Mouse (Mus musculus) thymus, adult 2 months (tissue): ENCODE data around the gene Gm5460. TPM values are rescaled to one million over a fixed set of nuclear protein-coding genes. Genes with fewer than 3 reads are reported as not detected.

Experiments used
- DNase-seq: peaks from one replicate; pipeline ENCODE4 v3.0.0; 2021
- H3K27ac ChIP-seq: fragments of 200-500 bp; 2 replicates; pipeline ENCODE4 v1.5.1; 2012; ENCODE audit warnings: low read length, control low read depth; ENCODE audit not compliant: control insufficient read depth, insufficient read depth
- H3K27me3 ChIP-seq: fragments of 200-500 bp; 2 replicates; pipeline ENCODE4 v1.6.1; 2012; ENCODE audit warnings: mild to moderate bottlenecking, low read length, moderate library complexity, mixed read lengths; ENCODE audit not compliant: control insufficient read depth, insufficient read depth
- H3K36me3 ChIP-seq: fragments of 200-500 bp; 2 replicates; pipeline ENCODE4 v1.6.1; 2012; ENCODE audit warnings: mild to moderate bottlenecking, low read length, moderate library complexity; ENCODE audit not compliant: control insufficient read depth, insufficient read depth
- H3K4me1 ChIP-seq: fragments of 200-500 bp; replicated peaks from 2 replicates; pipeline ENCODE4 v1.6.1; 2012; ENCODE audit warnings: low read length; ENCODE audit not compliant: control insufficient read depth, insufficient read depth
- H3K4me3 ChIP-seq: fragments of 200-500 bp; 2 replicates; pipeline ENCODE4 v1.5.1; 2012; ENCODE audit warnings: mild to moderate bottlenecking, low read length, control low read depth, moderate library complexity; ENCODE audit not compliant: control insufficient read depth, insufficient read depth
- CTCF ChIP-seq: fragments of 200-500 bp; IDR thresholded peaks from 2 replicates; pipeline ENCODE4 v1.5.1; 2012; ENCODE audit warnings: mild to moderate bottlenecking, control low read depth, low read length, moderate library complexity, borderline replicate concordance; ENCODE audit not compliant: control insufficient read depth, poor library complexity, insufficient read depth; ENCODE audit errors: extremely low read depth
- POLR2A ChIP-seq: fragments of 200-500 bp; IDR thresholded peaks from 2 replicates; pipeline ENCODE4 v1.6.1; 2012; ENCODE audit warnings: mild to moderate bottlenecking, low read length, control low read depth, moderate library complexity; ENCODE audit not compliant: control insufficient read depth, poor library complexity, insufficient read depth; ENCODE audit errors: extremely low read depth
- WGBS: fragments of 180-500 bp; shearing (Covaris S2); methylation state at CpG from one replicate; pipeline ENCODE4 v1.1.7; 2018; 5-methylcytosine and 5-hydroxymethylcytosine counted together
- polyA plus RNA-seq: library from polyadenylated mRNA; depleted of rRNA; stranded (reverse); fragments of >200 nt; gene quantifications from 2 replicates; pipeline ENCODE4 v1.2.3, GENCODE M21; 2012; rRNA removed

The Gm5460 gene
- polyA plus RNA-seq: 0.07 TPM in 1 of 2 replicates, not detected in the other

DNA sequence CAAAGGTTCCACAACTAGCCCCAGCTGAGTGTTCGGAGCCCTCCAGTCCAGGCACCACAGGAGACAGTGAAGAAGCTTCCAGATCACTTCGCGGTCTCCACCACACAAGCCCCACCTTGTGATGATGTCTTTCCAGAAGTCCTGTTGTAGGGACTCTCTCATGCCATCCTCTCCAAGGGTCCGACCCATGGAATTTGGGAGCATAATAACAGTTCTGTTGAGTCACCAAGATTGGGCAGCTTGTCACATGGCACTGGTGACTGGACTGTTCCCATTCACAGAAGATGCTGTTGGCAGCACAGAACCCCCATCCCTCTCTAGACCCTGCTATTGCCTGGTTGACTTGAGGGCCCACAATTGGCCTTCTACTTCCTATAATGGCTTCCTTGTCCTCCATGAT, at the start of gene Gm5460:
Gene Gm5460 (plus strand): TSS at position 378 of the 400 bp plus-strand sequence.
- no peak for DNase-seq
- H3K36me3 ChIP-seq: no peaks in the 10 kb centered on the region
- no peak within 1 kb of the TSS for H3K27ac ChIP-seq
- TF ChIP-seq POLR2A (no peak), CTCF (no peak)
- 96% methylated on average over 4 of the region's 4 CpGs for WGBS
- no peak within 1 kb of the TSS for H3K4me3 ChIP-seq
- H3K27me3 ChIP-seq: no peaks in the 10 kb centered on the region
- no peaks in the 10 kb centered on the region for H3K4me1 ChIP-seq

DNA sequence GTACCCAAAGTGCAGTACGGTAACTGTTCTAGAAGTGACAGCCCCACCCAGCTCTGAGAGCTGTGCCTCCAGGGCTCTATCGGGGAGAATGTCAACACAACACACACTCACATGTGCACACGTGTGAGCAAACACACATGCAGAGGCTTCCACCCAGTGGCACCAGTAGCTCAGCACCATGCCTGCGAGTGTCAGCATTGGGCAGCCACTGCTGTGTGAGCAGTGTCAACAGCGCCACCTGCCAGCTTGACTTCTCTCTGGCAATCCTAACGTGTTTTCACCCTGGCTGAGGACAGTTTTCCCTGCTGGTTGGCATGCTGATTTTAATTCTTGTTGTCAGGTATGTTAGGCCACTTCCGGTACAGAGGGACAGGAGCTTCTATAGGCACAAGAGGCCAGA, 43.9 kb upstream of the Gm5460 start:
- DNase-seq: no peak
- 54% methylated on average over 7 of the region's 7 CpGs for WGBS
- H3K36me3 ChIP-seq: no peaks in the 10 kb centered on the region
- TF ChIP-seq POLR2A: no peak
- TF ChIP-seq CTCF: no peak
- H3K4me1 ChIP-seq: no peaks in the 10 kb centered on the region
- H3K27ac ChIP-seq: no peak overlapping the region
- H3K27me3 ChIP-seq: no peaks in the 10 kb centered on the region
- H3K4me3 ChIP-seq: no peak overlapping the region

DNA sequence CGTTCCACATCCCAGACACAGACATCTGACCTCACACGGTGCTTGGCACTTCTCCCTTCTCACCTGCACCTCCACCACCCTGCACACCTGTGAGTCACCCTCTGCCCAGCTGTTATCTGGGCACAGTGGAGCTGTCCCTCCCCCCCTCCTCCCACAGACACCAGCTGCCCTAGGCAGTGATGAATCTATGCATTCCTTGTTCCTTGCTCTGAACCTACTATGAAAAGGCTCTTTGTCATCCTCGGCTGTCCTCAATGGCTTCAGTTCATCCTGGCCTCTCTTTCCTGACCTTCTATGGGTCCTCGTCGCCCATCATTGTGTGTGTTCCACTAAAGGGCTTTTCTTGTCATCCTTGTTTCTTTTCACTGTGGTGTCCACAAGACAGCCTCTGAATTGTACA, 41.8 kb upstream of the Gm5460 start:
- H3K27ac ChIP-seq: no peak overlapping the region
- no peak overlapping the region for H3K4me3 ChIP-seq
- no peaks in the 10 kb centered on the region for H3K4me1 ChIP-seq
- no peaks in the 10 kb centered on the region for H3K36me3 ChIP-seq
- 85% methylated on average over 5 of the region's 5 CpGs for WGBS
- TF ChIP-seq CTCF: no peak
- no peak for TF ChIP-seq POLR2A
- no peak for DNase-seq
- H3K27me3 ChIP-seq: no peaks in the 10 kb centered on the region

DNA sequence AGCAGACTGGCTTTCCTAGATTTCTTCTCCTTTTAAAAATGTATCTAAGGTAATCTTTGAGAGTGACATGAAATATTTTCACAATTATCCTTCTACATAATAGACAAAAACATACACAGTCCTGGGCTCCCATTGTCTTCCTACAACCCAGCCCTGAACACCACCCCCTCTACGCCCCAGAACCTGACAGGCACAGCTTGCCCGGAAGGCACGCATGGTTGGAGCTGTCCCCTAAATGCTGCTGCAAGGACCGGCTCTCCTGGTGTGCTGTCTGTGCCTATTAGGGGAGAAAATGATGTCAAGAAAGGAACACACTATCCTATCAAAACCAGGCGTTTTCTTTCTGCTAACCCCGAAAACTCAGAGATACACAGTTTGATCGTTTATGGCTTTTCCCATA, 38.8 kb upstream of the Gm5460 start:
- TF ChIP-seq CTCF (no peak), POLR2A (no peak)
- no peak overlapping the region for H3K4me3 ChIP-seq
- H3K4me1 ChIP-seq: no peaks in the 10 kb centered on the region
- no peak overlapping the region for H3K27ac ChIP-seq
- 54% methylated on average over 7 of the region's 7 CpGs for WGBS
- no peaks in the 10 kb centered on the region for H3K36me3 ChIP-seq
- H3K27me3 ChIP-seq: no peaks in the 10 kb centered on the region
- no peak for DNase-seq

DNA sequence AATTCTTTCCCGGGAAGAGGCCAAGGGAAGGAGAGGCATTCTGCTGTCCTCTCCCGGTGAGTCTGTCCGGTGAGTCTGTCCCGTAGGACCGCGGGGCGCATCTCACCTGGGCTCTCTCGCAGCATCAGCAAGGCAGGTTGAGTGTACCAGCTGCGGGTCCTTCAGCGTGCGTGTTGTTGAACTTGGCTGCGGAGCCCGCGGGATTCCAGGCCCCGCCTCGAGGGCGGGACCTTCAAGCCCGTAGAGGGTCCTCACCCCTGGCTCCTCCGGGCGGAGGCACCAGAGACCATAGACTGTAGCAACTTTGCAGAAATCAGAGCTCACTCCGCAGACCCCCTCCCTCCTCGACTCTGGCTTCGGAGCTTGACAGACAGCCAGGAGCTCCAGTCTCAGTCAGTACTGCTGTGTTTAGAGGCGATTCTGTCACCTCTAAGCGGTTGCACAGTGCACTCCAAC, 37.9 kb upstream of the Gm5460 start, which contains the start of gene Zfp488:
Gene Zfp488 (minus strand): TSS at position 161 of the 456 bp plus-strand sequence.
- no peak for DNase-seq
- 17% methylated on average over 25 of the region's 25 CpGs for WGBS
- TF ChIP-seq POLR2A: no peak
- TF ChIP-seq CTCF: no peak
- no peak within 1 kb of the TSS for H3K4me3 ChIP-seq
- no peak within 1 kb of the TSS for H3K27ac ChIP-seq
- no peaks in the 10 kb centered on the region for H3K36me3 ChIP-seq
- no peaks in the 10 kb centered on the region for H3K4me1 ChIP-seq
- H3K27me3 ChIP-seq: no peaks in the 10 kb centered on the region

DNA sequence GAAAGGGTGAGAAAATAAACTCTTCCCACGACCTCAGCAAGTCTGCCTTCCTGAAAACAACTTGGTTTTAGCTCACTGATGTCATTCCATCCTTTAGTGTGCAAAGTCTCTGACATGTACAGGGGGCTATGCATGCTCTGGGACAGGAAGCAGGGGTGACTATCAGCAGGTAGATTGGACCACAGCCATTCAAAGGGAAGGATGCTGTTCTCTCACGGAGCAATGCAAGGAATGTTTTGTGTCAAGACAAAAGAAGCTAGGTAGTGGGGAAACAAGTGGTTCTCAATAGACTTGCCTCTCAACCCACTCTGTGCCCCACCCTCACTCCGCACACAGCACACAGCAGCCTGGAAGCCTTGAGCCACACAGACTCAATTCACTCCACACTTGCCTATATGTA, 27.4 kb upstream of the Gm5460 start:
- H3K36me3 ChIP-seq: no peaks in the 10 kb centered on the region
- H3K4me3 ChIP-seq: no peak overlapping the region
- 59% methylated on average over 3 of the region's 3 CpGs for WGBS
- TF ChIP-seq CTCF: no peak
- no peak for TF ChIP-seq POLR2A
- no peak overlapping the region for H3K27ac ChIP-seq
- H3K27me3 ChIP-seq: no peaks in the 10 kb centered on the region
- no peak for DNase-seq
- H3K4me1 ChIP-seq: no peaks in the 10 kb centered on the region; the same call in 1 of the 2 replicates

DNA sequence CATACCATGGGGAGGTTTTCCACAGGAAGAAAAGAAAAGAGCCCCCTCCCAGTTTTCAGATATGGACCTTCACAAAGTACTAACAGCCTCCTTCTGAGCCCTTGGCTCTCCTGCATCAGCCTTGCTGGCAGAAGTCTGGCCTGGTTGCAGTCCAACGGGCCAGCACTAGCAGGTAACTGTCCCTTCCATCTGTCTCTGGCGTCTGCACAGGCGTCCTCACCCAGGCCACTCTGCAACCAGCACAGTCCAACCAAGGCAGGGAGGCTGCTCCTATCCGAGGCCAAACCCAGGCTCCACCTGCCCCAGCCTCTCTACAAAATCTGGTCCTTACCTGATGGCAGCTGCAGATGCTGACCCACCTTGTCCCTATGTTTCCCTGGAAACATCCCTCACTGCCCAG, 24.6 kb upstream of the Gm5460 start:
- no peaks in the 10 kb centered on the region for H3K36me3 ChIP-seq
- 78% methylated on average over 4 of the region's 4 CpGs for WGBS
- no peaks in the 10 kb centered on the region for H3K27me3 ChIP-seq
- H3K4me3 ChIP-seq: no peak overlapping the region
- TF ChIP-seq POLR2A: no peak
- no peak for TF ChIP-seq CTCF
- H3K4me1 ChIP-seq: no peaks in the 10 kb centered on the region; the same call in 1 of the 2 replicates
- DNase-seq: no peak
- H3K27ac ChIP-seq: no peak overlapping the region
